Mouse (Mus musculus) thymus, adult 18-20 months (tissue): ENCODE results near the gene Mapkapk2.
A peak's percentile ranks its signal among the peaks of the same experiment; 100 is the strongest.

Experiments used
- DNase-seq, 2 experiments: peaks; one replicate each; pipeline ENCODE4 v3.0.0; 2022; ENCODE audit warnings: mixed read lengths in 2 of 2

Gene Mapkapk2

DNA sequence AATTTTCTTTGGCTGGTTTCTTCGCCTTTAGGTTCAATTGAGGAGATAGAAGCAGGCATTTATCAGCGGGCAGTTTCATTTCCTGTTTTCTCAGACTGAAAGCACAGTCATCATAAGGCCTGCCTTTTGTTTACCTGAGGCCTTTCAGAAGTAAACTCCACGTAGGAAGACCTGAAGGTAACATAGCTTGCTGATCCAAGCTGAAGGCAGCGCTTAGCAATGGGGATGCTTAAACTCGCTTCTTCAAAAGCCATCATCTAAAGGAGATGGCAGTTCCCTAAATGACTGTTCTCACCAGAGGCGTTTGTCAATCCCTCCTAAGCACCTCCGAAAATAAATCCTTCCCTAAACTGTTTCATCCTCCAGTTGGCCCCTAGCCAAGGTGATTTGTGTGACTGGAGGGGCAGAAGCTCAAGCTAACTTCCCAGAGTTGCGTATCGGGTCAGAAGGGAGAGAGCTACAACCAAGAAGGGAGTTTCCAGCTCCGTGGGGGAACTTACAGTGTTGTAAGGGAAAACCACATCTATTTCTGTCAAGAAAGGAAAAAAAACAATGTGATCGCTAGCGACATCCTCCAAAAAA, 13.0 kb upstream of the Mapkapk2 start:
- DNase-seq, result no peak

DNA sequence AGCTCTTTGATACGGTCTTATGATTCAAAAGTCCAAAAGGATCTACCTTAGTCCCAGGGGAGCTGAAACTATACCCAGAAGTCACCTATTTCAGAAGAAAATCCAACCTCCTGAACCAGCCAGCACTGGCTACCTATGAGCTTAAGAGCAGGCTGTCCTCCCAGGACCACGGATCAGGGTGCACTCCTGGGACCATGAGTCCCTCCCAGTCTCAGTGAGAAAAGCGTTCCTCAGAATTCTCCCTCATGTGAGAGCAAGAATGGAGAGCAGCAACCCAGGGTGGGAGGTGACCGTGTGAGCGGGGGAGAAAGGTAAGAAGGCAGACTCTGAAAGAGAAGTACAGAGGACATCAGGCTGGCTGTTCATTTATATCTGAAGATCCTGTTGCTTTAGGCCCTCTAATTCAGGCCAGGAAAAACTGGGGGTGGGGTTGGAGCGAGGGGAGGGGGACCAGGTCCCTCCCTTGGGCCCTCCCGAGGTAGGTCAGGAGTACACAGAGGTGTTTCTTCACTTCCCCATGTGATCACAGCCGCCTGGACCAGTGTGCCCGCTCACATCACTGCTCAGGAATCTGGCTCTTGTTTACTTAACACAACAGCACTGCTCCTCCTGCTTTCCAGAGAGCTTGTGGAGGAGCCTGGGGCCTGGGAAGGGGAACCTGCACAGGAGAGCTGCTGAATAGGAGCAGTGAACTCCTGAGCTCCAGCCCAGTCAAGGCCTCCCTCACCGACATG, 10.1 kb upstream of the Mapkapk2 start:
- no peak for DNase-seq

DNA sequence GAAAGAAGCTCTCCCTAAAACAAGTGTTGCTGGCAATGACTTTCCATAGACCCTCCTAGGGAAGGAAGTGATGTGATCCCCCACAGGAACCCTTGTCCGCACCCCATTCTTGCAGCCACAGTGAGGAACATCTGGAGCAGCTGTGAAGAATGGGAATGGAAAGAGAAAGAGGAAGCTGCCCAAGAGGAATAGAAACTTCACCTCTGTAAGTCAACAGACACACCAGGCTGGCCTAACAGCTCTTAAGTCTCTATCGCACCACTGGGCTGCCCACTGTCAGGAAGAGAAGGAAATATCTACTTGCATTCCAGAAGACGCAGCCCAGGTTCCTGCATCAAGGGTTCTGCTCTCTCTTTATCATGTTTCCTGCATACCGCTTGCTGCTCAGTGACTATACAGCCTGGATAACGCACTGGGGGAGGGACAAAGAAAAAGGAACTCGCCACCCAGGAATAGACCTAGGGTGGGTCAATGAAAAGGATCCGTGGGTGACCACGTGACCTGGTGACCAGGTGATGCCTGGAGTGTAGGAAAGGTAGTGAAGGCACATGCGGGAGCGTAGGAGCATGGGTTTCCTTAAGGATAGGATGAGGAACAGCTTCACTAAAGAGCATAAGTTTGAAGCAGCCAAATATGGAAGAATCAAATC, 6.3 kb upstream of the Mapkapk2 start:
- no peak for DNase-seq

- no peak for DNase-seq
These were observed 3.2 kb upstream of the Mapkapk2 start for GRCm38 (mm10) chr1:131100808-131101207.

GRCm38 (mm10) chr1:131096803-131097699, 575 bp downstream of the Mapkapk2 start:
- DNase-seq, result peak; percentile 36 to 49

GRCm38 (mm10) chr1:131096132-131096695, 1.4 kb downstream of the Mapkapk2 start:
- no peak for DNase-seq

DNA sequence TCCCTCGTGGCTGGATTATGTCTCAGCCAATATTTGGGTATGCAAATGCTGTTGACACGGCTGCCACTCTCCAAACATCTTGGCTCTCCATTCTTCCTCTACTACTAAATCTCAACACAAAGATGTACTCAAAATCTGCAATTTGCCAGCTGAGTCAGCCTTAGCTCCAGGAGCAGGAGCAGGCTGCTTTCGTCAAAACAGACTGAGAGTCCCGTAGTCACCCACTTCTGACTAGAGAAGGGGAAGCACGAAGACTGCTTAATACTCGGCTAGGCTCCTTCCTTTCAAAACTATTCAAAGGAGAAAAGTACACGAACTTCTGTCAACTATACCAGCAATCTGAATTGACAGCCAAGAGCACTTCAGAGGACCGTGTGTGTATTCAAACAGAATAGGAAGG, 2.1 kb downstream of the Mapkapk2 start:
- no peak for DNase-seq

GRCm38 (mm10) chr1:131093889-131094288, 3.7 kb downstream of the Mapkapk2 start:
- no peak for DNase-seq

- DNase-seq, result no peak
These were observed 4.8 kb downstream of the Mapkapk2 start for GRCm38 (mm10) chr1:131092846-131093245.

DNA sequence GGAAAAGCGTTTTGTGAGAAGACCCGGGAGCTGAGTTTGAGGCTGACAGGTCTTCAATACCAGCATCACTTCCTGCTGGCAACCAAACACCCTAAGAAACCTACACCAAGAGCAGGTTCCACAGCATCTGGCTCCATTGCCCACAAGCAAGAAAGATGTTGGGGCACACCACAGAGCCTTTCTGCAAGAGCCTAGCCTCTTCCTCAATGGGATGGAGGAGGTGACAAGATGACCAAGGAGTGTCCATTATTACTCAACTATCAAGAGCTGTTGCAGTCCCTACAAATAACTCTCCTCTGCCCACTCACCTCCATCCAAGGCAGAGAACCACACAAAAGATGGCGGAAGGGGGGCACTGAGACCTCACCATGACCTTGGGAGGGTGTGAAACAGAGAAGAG, 5.5 kb downstream of the Mapkapk2 start:
- no peak for DNase-seq

DNA sequence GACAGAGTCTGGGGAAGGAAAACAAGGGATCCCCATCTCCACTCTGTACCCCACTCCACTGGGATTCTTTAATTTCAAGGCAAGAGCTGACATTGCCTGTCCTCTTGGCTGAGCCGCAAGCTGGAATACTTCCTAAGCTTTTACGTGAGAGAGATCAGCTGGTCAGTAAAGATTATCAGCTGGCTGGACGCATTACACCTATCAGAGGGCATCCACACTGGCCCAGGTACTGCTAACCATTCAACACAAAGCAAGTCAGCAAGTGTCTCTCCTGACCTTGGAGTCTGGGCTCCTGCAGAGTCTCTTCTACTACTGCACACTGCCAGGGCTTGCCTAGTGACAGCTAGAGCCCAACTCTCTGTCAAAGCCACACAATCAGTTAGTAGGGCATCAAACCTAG, 6.1 kb downstream of the Mapkapk2 start:
- no peak for DNase-seq

DNA sequence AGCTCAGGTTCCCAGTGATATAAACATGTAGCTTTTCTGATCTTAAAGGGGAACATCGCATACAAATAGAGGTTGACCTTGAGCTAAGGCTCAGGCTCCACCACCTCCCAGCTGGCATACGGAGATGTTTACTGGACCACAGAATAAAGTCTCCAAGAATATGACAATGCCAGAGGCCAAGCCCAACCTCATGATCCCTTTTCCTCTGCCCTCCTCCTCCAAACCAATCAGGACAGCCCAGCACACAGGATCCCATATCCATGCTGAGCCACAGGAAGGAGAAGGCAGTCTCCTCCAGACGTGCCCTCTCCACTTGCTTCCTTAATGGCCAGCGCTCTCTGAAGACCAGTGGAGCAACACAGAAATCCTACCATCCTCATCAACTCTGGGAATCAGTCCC, 6.7 kb downstream of the Mapkapk2 start:
- DNase-seq, result no peak

DNA sequence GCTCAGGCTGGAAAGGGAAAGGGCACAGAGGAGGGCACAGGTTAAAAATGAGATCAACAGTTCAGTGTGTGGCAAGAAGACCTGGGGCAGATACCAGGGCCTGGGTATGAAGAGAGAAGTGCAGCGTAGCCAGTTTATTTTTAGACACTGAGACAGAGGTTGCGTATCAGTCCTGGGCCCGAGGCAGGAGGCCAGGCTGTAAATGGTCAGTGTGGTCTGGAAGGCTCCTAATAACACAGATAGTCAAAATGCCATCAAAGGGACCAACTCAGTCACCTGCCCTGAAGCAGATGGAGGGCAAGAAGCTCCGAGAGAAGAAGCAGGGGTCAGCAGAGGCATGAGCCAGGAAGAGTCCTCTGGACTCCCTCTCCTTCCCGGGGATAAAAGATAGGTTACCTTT, 7.4 kb downstream of the Mapkapk2 start:
- no peak for DNase-seq

DNA sequence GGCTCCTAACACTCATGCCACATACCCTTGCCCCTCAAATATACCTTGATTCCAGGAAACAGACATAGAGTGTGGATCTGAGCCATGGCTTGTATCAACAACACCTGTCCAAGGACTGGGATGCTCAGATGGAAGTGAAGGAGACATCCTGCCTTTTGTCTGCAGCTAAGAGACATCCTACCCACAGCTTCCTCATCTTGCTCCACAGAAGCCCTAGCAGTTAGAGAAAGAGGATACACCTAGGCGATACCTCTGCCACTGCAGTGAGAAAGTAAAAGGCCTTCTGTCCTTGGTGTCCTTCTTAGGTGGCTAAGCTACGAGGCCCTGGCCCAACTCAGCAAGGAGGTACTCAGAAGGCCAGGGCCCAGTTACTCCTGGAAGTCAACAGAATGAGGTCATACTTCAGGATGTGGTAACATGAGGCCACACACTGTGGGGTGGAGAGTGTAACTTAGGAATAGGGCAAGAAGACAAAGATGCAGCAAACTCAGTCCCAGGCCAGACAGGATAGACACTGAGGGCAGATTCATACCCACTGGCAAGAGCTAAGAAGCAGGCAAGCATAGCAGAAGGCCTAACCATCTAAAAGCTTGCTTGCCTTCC, 8.0 kb downstream of the Mapkapk2 start:
- DNase-seq, result no peak

DNA sequence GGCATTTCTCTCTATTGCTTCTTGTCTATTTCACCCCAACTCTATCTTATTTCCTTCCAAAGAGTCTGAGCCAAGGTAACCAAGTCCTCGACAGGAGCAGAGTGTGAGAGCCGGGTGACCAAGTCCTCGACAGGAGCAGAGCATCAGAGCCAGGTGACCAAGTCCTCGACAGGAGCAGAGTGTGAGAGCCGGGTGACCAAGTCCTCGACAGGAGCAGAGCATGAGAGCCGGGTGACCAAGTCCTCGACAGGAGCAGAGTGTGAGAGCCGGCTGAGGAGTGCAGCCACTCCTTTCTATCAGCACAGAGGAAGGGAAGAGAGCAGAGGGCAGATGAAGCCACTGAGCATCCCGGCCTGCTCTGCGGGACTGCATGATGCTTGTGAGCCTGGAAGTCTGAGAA, 9.1 kb downstream of the Mapkapk2 start:
- DNase-seq, result no peak

DNA sequence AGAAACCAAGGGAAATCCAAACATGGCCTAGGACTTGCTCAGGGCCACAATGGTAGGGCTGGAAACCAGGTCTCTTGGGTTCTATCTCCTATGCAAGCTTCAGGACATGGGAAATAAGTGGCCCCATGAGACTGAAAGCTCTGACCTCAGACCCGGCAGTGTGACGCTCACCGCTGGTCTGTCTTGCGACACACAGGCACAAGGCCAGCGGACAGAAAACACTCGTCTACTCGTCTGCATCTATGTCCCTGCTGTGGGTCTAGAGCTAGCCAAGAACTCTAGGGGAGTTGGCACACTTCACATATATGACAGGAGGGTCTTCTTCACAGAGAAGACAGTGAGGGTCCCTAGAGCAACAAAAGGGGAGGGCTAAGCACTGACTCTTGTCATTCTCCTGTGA, 10.7 kb downstream of the Mapkapk2 start:
- no peak for DNase-seq

DNA sequence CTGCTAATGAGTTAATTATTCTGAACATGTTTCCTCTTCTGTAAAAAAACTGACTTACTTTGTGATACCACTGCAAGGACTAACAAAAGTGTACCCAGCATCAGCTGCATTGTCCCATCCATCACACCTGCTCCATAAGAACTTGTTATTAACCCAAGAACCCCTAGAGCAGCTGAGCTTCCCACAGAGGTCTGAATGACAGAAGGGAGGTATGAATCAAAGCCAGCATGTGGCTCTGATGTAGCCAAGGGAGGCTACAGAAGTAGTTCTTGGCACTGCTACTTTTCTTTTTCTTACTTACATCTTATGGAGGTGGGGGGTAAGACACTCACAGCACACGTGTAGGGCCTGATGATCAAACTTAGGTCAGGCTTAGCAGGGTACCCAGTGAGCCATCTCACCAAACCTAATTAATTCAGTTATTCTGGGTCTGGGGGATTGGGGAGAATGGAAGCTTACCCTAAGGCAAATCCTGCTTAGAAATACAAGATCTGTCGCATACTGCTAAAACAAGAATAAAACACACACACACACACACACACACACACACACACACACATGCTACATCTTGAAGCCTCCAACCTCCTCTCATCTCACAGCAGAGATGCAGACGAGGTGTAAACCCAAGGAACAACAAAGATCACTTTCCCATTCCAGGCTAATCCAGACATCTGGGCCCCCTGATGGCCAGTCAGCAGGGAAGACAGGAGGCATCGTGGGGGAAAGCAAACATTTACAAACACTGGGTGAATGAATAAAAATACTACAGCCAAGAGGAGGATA, 11.5 kb downstream of the Mapkapk2 start:
- DNase-seq, result no peak

DNA sequence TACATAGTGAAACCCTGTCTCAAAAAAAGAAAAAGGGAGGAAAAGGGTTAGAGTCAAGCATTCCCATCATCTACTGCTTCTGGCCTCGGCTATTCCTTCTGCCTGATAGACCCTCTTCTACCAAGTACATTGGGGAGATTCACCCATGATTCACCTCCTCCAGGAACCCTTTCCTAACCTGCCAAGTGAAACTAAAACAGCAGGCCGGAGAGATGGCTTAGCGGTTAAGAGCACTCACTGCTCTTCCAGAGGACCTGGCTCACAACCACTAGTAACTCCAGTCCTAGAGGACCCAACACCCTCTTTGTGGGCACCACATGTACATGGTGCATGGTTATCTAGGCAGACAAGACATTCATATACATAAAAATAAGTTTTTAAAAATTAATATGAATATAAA, 12.4 kb downstream of the Mapkapk2 start:
- no peak for DNase-seq

GRCm38 (mm10) chr1:131084289-131084688, 13.3 kb downstream of the Mapkapk2 start:
- no peak for DNase-seq

- DNase-seq, result no peak
These were observed 14.0 kb downstream of the Mapkapk2 start for GRCm38 (mm10) chr1:131083609-131084008.

GRCm38 (mm10) chr1:131083122-131083521, 14.5 kb downstream of the Mapkapk2 start:
- no peak for DNase-seq

DNA sequence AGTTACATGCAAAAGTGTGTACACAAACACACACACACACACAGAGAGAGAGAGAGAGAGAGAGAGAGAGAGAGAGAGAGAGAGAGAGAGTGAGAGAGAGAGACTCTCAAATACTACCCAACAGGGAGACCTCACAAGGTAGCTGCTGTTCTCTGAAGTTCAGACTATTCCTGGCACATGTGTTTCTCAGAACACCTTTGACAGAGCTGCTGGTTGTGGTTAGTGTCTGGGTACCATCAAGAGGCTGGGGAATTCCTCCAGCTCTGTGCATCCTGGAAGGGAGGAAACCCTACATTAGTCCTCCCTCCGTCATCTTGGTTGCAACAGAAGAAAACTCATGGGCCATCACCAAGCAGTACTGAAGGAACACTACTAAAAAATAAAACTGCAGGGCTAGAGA, 16.9 kb downstream of the Mapkapk2 start:
- no peak for DNase-seq
